9 mouse cellular contexts compared by ENCODE assay signal in the genomic region with DNA sequence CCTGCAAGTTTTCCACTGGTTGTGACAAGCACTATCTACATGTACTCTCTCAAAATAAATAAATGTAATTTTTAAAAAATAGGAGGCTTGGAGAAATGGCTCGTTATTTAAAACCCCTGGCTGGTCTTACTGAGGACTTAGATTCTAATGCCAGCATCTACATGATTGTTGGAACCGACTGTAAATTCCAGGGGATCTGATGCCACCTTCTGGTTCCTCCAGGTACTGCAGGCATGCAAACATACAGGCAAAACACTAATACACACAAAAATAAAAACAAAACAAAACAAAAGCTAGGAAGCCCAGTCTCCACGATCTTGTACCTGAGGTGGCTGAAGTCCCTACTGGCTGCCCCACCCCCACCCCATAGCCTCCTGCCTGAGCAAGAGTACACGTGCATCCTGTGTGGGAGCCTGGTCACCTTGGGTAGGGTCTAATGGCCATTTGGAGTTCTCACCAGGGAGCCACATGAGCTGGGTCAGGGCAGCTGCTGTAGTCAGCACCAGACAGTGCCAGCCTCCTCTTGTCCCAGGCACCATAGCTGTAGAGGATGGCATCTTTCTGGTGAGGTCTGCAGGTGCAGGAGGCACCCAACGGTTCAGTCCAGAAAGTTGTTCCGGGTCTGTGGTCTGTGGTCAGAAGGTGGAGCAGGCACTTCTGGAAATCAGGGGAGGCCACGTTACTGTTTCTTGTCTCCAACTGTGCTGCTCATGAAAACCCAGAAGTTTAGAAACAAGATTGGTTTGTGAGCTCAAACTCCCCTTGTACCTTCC. TPM values are rescaled to one million over a fixed set of nuclear protein-coding genes. Genes with fewer than 3 reads are reported as not detected.
DNase-seq lines count a peak whose midpoint lies in the region; ATAC-seq and TF ChIP-seq lines count a peak whose summit lies in the region.
"Had no signal": no experiment of that assay in that cellular context is flagged by ENCODE, and none has a peak within 500 bp of the region (broad histone marks: within the 10 kb centered on the region; RNA-seq: fewer than 3 reads in every experiment).

No protein-coding gene starts in this region.

- no peak overlapping the region for H3K27ac ChIP-seq in embryonic facial prominence, embryonic 14.5 days (replicated peaks; ENCODE audit: low read depth, low read length)
- no peak overlapping the region for H3K27ac ChIP-seq in kidney, postnatal 0 days
- H3K27ac ChIP-seq in spleen, adult 2 months (ENCODE audit: insufficient read depth, low read length), result no peak overlapping the region
- H3K27ac ChIP-seq: limb, embryonic 15.5 days had no signal

- H3K4me1 ChIP-seq in embryonic facial prominence, embryonic 14.5 days (ENCODE audit: control insufficient read depth, insufficient read depth, low read length), result no peaks in the 10 kb centered on the region
- H3K4me1 ChIP-seq in kidney, postnatal 0 days (replicated peaks; ENCODE audit: insufficient read depth, low read length), result 0 out of 2 replicates have a peak, but pooled peaks cover 7% of the 10 kb centered on the region
- H3K4me1 ChIP-seq in spleen, adult 2 months (ENCODE audit: control insufficient read depth, insufficient read depth, insufficient read length), result no peaks in the 10 kb centered on the region

- H3K36me3 ChIP-seq in embryonic facial prominence, embryonic 14.5 days (ENCODE audit: control insufficient read depth, insufficient read depth, low read length), result no peaks in the 10 kb centered on the region
- H3K36me3 ChIP-seq in kidney, postnatal 0 days (ENCODE audit: insufficient read depth, low read length), result no peaks in the 10 kb centered on the region
- no peaks in the 10 kb centered on the region for H3K36me3 ChIP-seq in spleen, adult 2 months (ENCODE audit: control insufficient read depth, insufficient read depth, low read length)
- H3K36me3 ChIP-seq: limb, embryonic 15.5 days had no signal

- no peaks in the 10 kb centered on the region for H3K9me3 ChIP-seq in embryonic facial prominence, embryonic 14.5 days (ENCODE audit: control insufficient read depth, low read length)
- H3K9me3 ChIP-seq in kidney, postnatal 0 days (replicated peaks; ENCODE audit: low read length), result no peaks in the 10 kb centered on the region
- H3K9me3 ChIP-seq: limb, embryonic 15.5 days had no signal

- no peaks in the 10 kb centered on the region for H3K27me3 ChIP-seq in embryonic facial prominence, embryonic 14.5 days (replicated peaks; ENCODE audit: control insufficient read depth, insufficient read depth, low read length)
- H3K27me3 ChIP-seq in kidney, postnatal 0 days (ENCODE audit: insufficient read depth, low read length), result no peaks in the 10 kb centered on the region
- H3K27me3 ChIP-seq in spleen, adult 2 months (ENCODE audit: control insufficient read depth, insufficient read depth, low read length), result no peaks in the 10 kb centered on the region

- ATAC-seq in embryonic facial prominence, embryonic 14.5 days (ENCODE audit: low read depth), result no peak
- no peak for ATAC-seq in kidney, postnatal 0 days (replicated peaks; ENCODE audit: low FRiP score, low read depth)

- H3K9ac ChIP-seq in embryonic facial prominence, embryonic 14.5 days (ENCODE audit: low read depth, low read length), result no peak overlapping the region
- no peak overlapping the region for H3K9ac ChIP-seq in kidney, postnatal 0 days (ENCODE audit: low read depth, low read length)
- H3K9ac ChIP-seq: limb, embryonic 15.5 days had no signal

- no peak overlapping the region for H3K4me2 ChIP-seq in embryonic facial prominence, embryonic 14.5 days (ENCODE audit: low read depth, low read length)
- no peak overlapping the region for H3K4me2 ChIP-seq in kidney, postnatal 0 days (ENCODE audit: low read length)
- H3K4me2 ChIP-seq: limb, embryonic 15.5 days had no signal

- WGBS in embryonic facial prominence, embryonic 14.5 days, result 35% methylated on average over 7 of the region's 7 CpGs
- WGBS in kidney, postnatal 0 days, result 32% methylated on average over 7 of the region's 7 CpGs
- 4% methylated on average over 7 of the region's 7 CpGs for WGBS in spleen, adult 2 months

- no peak overlapping the region for H3K4me3 ChIP-seq in embryonic facial prominence, embryonic 14.5 days (ENCODE audit: low read depth, low read length)
- H3K4me3 ChIP-seq in kidney, postnatal 0 days (replicated peaks; ENCODE audit: low read depth, low read length), result no peak overlapping the region
- no peak overlapping the region for H3K4me3 ChIP-seq in spleen, adult 2 months (ENCODE audit: extremely low read depth, insufficient read depth, insufficient read length)
- H3K4me3 ChIP-seq: limb, embryonic 15.5 days had no signal

- DNase-seq in gastrocnemius, adult 18-20 months (ENCODE audit: low spot score), result peak; percentile 83
- no peak for DNase-seq in gastrocnemius, postnatal 25 days
- DNase-seq in A20 (ENCODE audit: low read depth, low spot score), result peak; percentile 70
- peak; percentile 88 for DNase-seq in adrenal gland, postnatal 10 days
- DNase-seq in embryonic facial prominence, embryonic 14.5 days (ENCODE audit: low spot score), result peak; percentile 77
- peak; percentile 85 for DNase-seq in kidney, postnatal 0 days (ENCODE audit: low spot score)
- peak; percentile 88 for DNase-seq in lung, postnatal 14 days
- DNase-seq in spleen, adult 2 months (ENCODE audit: low read depth in 1 of 2, low spot score in 2 of 2), result peak; percentile 60 to 71

- peak; percentile 92 for TF ChIP-seq CTCF in kidney, postnatal 0 days (IDR thresholded peaks at IDR 0.05; ENCODE audit: low read depth)
- peak; percentile 57; the same call in 1 of the 2 replicates for TF ChIP-seq CTCF in spleen, adult 2 months (IDR thresholded peaks at IDR 0.05; ENCODE audit: extremely low read depth, insufficient read depth, insufficient read length, insufficient replicate concordance)

- no peak for TF ChIP-seq POLR2A in spleen, adult 2 months (IDR thresholded peaks at IDR 0.05; ENCODE audit: low read depth, low read length)

RNA-seq across cellular contexts. Expression of a gene that starts 2.2 kb away (rescaled TPM):
- not detected for total RNA-seq in gastrocnemius, adult 18-20 months (2021)
- total RNA-seq in gastrocnemius, postnatal 25 days (2021), result not detected
- under 1 TPM; 0.09 to 0.21 TPM for total RNA-seq in adrenal gland, postnatal 10 days (2021)
- 0.16 TPM in 1 of 2 replicates, not detected in the other for polyA plus RNA-seq in embryonic facial prominence, embryonic 14.5 days (2014; fragmentation: Nextera tagmentation; extraction: Ambion mirVana)
- 0.04 and 0.06 TPM in 2 replicates for polyA plus RNA-seq in kidney, postnatal 0 days (2015; fragmentation: Nextera tagmentation; extraction: Ambion mirVana)
- polyA plus RNA-seq in spleen, adult 2 months (2012; rRNA removed), result 1.4 and 1.6 TPM in 2 replicates

RNA-seq across cellular contexts. Expression of a gene that starts 4.8 kb away (rescaled TPM):
- 10 to 100 TPM; 11.1 to 22.9 TPM for total RNA-seq in gastrocnemius, adult 18-20 months (2021)
- total RNA-seq in gastrocnemius, postnatal 25 days (2021), result 10 to 100 TPM; 23.6 to 24.8 TPM
- total RNA-seq in adrenal gland, postnatal 10 days (2021), result 10 to 100 TPM; 69.6 to 80.2 TPM
- 62.5 and 75.4 TPM in 2 replicates for polyA plus RNA-seq in embryonic facial prominence, embryonic 14.5 days (2014; fragmentation: Nextera tagmentation; extraction: Ambion mirVana)
- 132 and 152 TPM in 2 replicates for polyA plus RNA-seq in kidney, postnatal 0 days (2015; fragmentation: Nextera tagmentation; extraction: Ambion mirVana)
- polyA plus RNA-seq in spleen, adult 2 months (2012; rRNA removed), result 9.2 and 14.6 TPM in 2 replicates

RNA-seq across cellular contexts. Expression of a gene that starts 11.5 kb away (rescaled TPM):
- total RNA-seq in gastrocnemius, adult 18-20 months (2021), result 1 to 10 TPM; 1.2 to 1.9 TPM
- total RNA-seq in gastrocnemius, postnatal 25 days (2021), result 1 to 10 TPM; 2.0 to 2.1 TPM
- 1 to 10 TPM; 5.5 to 5.7 TPM for total RNA-seq in adrenal gland, postnatal 10 days (2021)
- 8.3 and 10.7 TPM in 2 replicates for polyA plus RNA-seq in embryonic facial prominence, embryonic 14.5 days (2014; fragmentation: Nextera tagmentation; extraction: Ambion mirVana)
- 32.9 and 38.7 TPM in 2 replicates for polyA plus RNA-seq in kidney, postnatal 0 days (2015; fragmentation: Nextera tagmentation; extraction: Ambion mirVana)
- polyA plus RNA-seq in spleen, adult 2 months (2012; rRNA removed), result 5.8 and 10.9 TPM in 2 replicates

RNA-seq across cellular contexts. Expression of a gene that starts 21.8 kb away (rescaled TPM):
- total RNA-seq in gastrocnemius, adult 18-20 months (2021), result 10 to 100 TPM; 49.5 to 54.5 TPM
- total RNA-seq in gastrocnemius, postnatal 25 days (2021), result 10 to 100 TPM; 27.4 to 33.4 TPM
- 10 to 100 TPM; 50.8 to 55.1 TPM for total RNA-seq in adrenal gland, postnatal 10 days (2021)
- 77.5 and 78.9 TPM in 2 replicates for polyA plus RNA-seq in embryonic facial prominence, embryonic 14.5 days (2014; fragmentation: Nextera tagmentation; extraction: Ambion mirVana)
- polyA plus RNA-seq in kidney, postnatal 0 days (2015; fragmentation: Nextera tagmentation; extraction: Ambion mirVana), result 74.5 and 82.4 TPM in 2 replicates
- 122 and 217 TPM in 2 replicates for polyA plus RNA-seq in spleen, adult 2 months (2012; rRNA removed)

RNA-seq across cellular contexts. Expression of a gene that starts 32.2 kb away (rescaled TPM):
- total RNA-seq in gastrocnemius, adult 18-20 months (2021), result under 1 TPM in 1 of 2 experiments, not detected in 1; 0.40 TPM
- total RNA-seq in gastrocnemius, postnatal 25 days (2021), result under 1 TPM in 1 of 2 experiments, not detected in 1; 0.40 TPM
- under 1 TPM in 1 of 2 experiments, not detected in 1; 0.27 TPM for total RNA-seq in adrenal gland, postnatal 10 days (2021)
- polyA plus RNA-seq in embryonic facial prominence, embryonic 14.5 days (2014; fragmentation: Nextera tagmentation; extraction: Ambion mirVana), result 2.3 and 3.9 TPM in 2 replicates
- 24.5 and 24.8 TPM in 2 replicates for polyA plus RNA-seq in kidney, postnatal 0 days (2015; fragmentation: Nextera tagmentation; extraction: Ambion mirVana)
- 0.07 and 0.18 TPM in 2 replicates for polyA plus RNA-seq in spleen, adult 2 months (2012; rRNA removed)
